Mouse (Mus musculus): Measurements from ENCODE around the gene Ssbp4.

- TF ChIP-seq CTCF (IDR thresholded peaks at IDR 0.05; ENCODE audit: borderline replicate concordance, insufficient read depth, low read length) = no peak
- TF ChIP-seq POLR2A (IDR thresholded peaks at IDR 0.05; ENCODE audit: low read depth, low read length) = peak; percentile 70
Measured at GRCm38 (mm10) chr8:70609849-70610795, 1.4 kb upstream of the Ssbp4 start.
